Mouse (Mus musculus): ENCODE measurements at regions not wholly inside any gene's neighbourhood (a gene's known extent, or its start where the extent isn't known, plus 50 kb on each side); places are given as distances from the start of the nearest gene placed in this dataset.
"Not testable (repeated sequence)": the region's sequence is repeated elsewhere in the genome, so short reads cannot be mapped to it uniquely, and the experiment has no call there.

DNA sequence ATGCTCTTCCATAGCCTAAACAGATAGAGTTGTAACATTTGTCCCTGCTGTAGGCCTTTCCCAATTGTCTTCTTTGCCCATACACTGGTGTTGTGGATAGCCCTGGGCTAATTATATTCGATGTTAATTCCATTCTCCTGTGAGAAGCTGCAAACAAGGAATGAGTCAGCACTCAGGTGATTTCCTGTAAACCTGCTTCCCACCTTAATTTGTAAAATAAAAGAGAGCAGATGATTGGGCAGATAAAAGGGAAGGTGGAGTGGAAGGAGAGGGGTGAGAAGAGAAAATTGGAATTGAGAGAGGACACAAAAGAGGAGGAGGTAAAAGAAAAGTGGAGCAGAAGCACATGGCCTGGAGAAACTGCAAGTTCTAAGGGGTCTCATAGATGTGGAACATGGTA, 102.8 kb downstream of the Gc start:
- not testable (repeated sequence) for H3K36me3 ChIP-seq (ENCODE audit: control insufficient read depth, insufficient read depth, low read length, poor library complexity, severe bottlenecking); H3K4me1 ChIP-seq (ENCODE audit: control insufficient read depth, insufficient read depth, low read length); H3K27me3 ChIP-seq (ENCODE audit: control insufficient read depth, insufficient read depth, low read length, poor library complexity, severe bottlenecking); H3K9ac ChIP-seq (ENCODE audit: low read depth, poor library complexity, severe bottlenecking); H3K9me3 ChIP-seq (replicated peaks; ENCODE audit: control insufficient read depth, insufficient read depth, low read length, poor library complexity, severe bottlenecking); H3K4me3 ChIP-seq (ENCODE audit: low read depth, low read length)
- H3K27ac ChIP-seq (ENCODE audit: insufficient read depth, low read length) = peak overlapping the region; percentile 79

DNA sequence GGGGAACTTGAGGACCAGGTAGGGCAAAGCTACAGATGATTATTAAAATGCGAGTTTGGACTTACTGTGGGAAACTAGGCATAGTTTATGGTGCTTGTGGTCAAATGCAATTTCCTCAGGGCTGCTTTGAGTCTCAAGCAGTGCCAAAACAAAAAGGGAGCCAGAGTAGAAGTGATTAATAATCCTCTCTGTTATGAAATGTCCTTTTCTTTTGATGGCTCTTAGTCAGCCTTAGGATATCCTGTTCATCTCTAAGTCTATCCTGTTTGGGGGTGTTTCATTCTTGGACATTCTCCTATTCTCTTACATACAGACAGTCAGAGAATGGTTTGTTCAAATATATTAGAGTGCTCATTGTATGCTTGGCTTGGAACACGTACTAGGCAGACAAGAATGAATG, 109.9 kb downstream of the Gc start:
- H3K4me1 ChIP-seq (ENCODE audit: control insufficient read depth, insufficient read depth, low read length) = no peaks in the 10 kb centered on the region
- no peak overlapping the region for H3K27ac ChIP-seq (ENCODE audit: insufficient read depth, low read length)
- H3K4me3 ChIP-seq (ENCODE audit: low read depth, low read length) = no peak overlapping the region
- TF ChIP-seq POLR2A (IDR thresholded peaks at IDR 0.05; ENCODE audit: insufficient read depth, low read length) = no peak
- TF ChIP-seq CTCF (IDR thresholded peaks at IDR 0.05; ENCODE audit: low read depth, low read length) = no peak
- no peak for TF ChIP-seq EP300 (IDR thresholded peaks at IDR 0.05; ENCODE audit: insufficient read depth, low read depth, low read length)
- no peak overlapping the region for H3K9ac ChIP-seq (ENCODE audit: low read depth, poor library complexity, severe bottlenecking)
- H3K27me3 ChIP-seq (ENCODE audit: control insufficient read depth, insufficient read depth, low read length, poor library complexity, severe bottlenecking) = no peaks in the 10 kb centered on the region
- no peaks in the 10 kb centered on the region for H3K9me3 ChIP-seq (replicated peaks; ENCODE audit: control insufficient read depth, insufficient read depth, low read length, poor library complexity, severe bottlenecking)
- no peaks in the 10 kb centered on the region for H3K36me3 ChIP-seq (ENCODE audit: control insufficient read depth, insufficient read depth, low read length, poor library complexity, severe bottlenecking)

DNA sequence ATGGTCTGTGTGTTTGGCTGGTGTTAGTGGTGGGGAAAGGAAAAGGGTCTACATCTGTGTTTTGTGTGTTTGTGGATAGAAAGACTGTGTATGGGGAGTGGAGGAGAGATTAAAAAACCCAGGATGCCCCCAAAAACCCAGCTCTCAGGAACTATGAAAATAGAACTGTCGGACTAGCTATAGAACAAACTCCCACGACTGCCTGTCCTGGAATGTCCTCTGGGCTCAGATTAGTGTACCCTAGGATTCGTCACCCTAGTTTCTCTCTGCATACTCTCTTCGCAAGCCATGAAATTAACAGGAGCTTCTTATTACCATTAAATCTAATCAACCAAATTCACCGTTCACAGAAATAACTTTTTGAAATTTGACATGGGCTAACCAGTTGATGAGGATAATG, 117.2 kb downstream of the Gc start:
- Histone ChIP-seq H3K27ac (ENCODE audit: insufficient read depth, low read length) (no peak overlapping the region), H3K4me1 (ENCODE audit: control insufficient read depth, insufficient read depth, low read length) (no peaks in the 10 kb centered on the region), H3K9me3 (replicated peaks; ENCODE audit: control insufficient read depth, insufficient read depth, low read length, poor library complexity, severe bottlenecking) (no peaks in the 10 kb centered on the region), H3K27me3 (ENCODE audit: control insufficient read depth, insufficient read depth, low read length, poor library complexity, severe bottlenecking) (no peaks in the 10 kb centered on the region), H3K36me3 (ENCODE audit: control insufficient read depth, insufficient read depth, low read length, poor library complexity, severe bottlenecking) (no peaks in the 10 kb centered on the region), H3K9ac (ENCODE audit: low read depth, poor library complexity, severe bottlenecking) (no peak overlapping the region), H3K4me3 (ENCODE audit: low read depth, low read length) (no peak overlapping the region)
- no peak for TF ChIP-seq EP300 (IDR thresholded peaks at IDR 0.05; ENCODE audit: insufficient read depth, low read depth, low read length)
- TF ChIP-seq CTCF (IDR thresholded peaks at IDR 0.05; ENCODE audit: low read depth, low read length) = no peak
- TF ChIP-seq POLR2A (IDR thresholded peaks at IDR 0.05; ENCODE audit: insufficient read depth, low read length) = no peak

DNA sequence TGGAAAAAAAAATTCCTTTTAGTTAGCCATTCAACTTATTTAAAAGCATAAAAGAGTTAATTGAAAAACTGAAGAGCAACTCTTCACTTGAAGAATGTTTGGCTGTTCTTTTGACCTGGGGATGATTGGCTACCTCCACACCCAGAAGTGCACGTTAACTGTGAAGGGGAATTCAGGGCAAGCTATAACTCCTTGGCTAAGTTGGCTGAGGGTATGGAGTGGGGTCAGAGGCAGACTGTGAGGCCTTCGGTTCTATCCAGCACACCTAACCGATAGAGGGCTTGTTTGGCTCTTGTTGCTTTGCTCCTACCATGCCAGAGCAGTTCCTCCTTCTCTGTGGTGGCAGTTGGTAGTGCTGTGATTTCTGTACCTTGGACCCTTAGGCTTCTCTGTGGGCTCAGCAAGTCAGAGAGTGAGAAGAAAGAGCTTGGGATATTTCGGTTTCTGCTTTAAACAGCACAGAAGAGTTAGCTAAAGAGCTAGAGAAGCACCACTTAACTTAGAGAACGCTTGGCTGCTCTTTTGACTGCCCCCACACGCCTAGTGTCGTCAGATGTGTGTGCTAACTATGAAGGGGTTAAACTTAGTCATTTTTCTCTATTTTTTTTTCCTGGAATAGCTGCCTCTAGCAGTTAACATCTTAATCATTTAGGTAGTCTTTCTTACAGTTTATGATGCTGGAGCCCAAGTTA, 119.6 kb downstream of the Gc start:
- Histone ChIP-seq H3K4me1 (ENCODE audit: control insufficient read depth, insufficient read depth, low read length) (no peaks in the 10 kb centered on the region), H3K4me3 (ENCODE audit: low read depth, low read length) (no peak overlapping the region), H3K27me3 (ENCODE audit: control insufficient read depth, insufficient read depth, low read length, poor library complexity, severe bottlenecking) (no peaks in the 10 kb centered on the region), H3K9me3 (replicated peaks; ENCODE audit: control insufficient read depth, insufficient read depth, low read length, poor library complexity, severe bottlenecking) (no peaks in the 10 kb centered on the region), H3K9ac (ENCODE audit: low read depth, poor library complexity, severe bottlenecking) (no peak overlapping the region), H3K27ac (ENCODE audit: insufficient read depth, low read length) (no peak overlapping the region), H3K36me3 (ENCODE audit: control insufficient read depth, insufficient read depth, low read length, poor library complexity, severe bottlenecking) (no peaks in the 10 kb centered on the region)
- TF ChIP-seq POLR2A (IDR thresholded peaks at IDR 0.05; ENCODE audit: insufficient read depth, low read length) (no peak), CTCF (IDR thresholded peaks at IDR 0.05; ENCODE audit: low read depth, low read length) (no peak), EP300 (IDR thresholded peaks at IDR 0.05; ENCODE audit: insufficient read depth, low read depth, low read length) (no peak)

All from ES-Bruce4 (cell line).